Mouse (Mus musculus) CH12.LX (cell line): ENCODE measurements around the gene Pgf.

Experiments
- E2F4 ChIP-seq: IDR thresholded peaks from 2 replicates; pipeline ENCODE4 v1.6.1; 2011; ENCODE audit warnings: low read depth, low read length, improper control_type of control experiment; ENCODE audit not compliant: insufficient replicate concordance
- EP300 ChIP-seq: IDR thresholded peaks from 2 replicates; pipeline ENCODE4 v1.6.1; 2011; ENCODE audit warnings: low read length, improper control_type of control experiment
- MAX ChIP-seq: IDR thresholded peaks from 2 replicates; pipeline ENCODE4 v1.6.1; 2011; ENCODE audit warnings: low read length, improper control_type of control experiment
- MAZ ChIP-seq: IDR thresholded peaks from 2 replicates; pipeline ENCODE4 v1.6.1; 2012; ENCODE audit warnings: low read depth, mild to moderate bottlenecking, inconsistent platforms, low read length, improper control_type of control experiment, moderate library complexity
- RCOR1 ChIP-seq: conservative IDR thresholded peaks from 2 replicates; pipeline ENCODE4 v1.6.1; 2012; ENCODE audit warnings: low read depth, mild to moderate bottlenecking, inconsistent platforms, low read length, improper control_type of control experiment
- ZNF384 ChIP-seq: IDR thresholded peaks from 2 replicates; pipeline ENCODE4 v1.6.1; 2012; ENCODE audit warnings: low read depth, low read length, improper control_type of control experiment, inconsistent platforms

DNA sequence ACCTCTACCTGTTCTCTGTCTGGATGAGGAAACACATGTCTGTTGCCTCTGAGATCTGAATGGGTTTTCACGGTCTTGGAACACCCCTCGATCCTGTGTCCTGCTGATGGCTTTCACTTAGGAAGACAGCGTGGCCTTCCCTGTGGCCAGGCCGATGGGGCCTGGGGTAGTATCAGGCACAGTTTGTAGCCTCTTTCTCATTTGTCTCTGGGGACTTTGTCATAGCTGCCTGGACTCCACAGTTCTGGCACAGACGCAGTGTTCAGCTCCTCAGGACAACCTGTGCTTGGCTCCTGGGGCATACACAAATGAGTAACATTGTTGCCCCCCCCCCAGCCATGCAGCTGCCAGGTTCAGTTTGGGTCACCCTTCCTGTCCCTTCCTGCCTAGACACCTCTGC lies 17.5 kb upstream of the Pgf start:
- TF ChIP-seq ZNF384: no peak
- TF ChIP-seq MAX: no peak
- no peak for TF ChIP-seq MAZ
- TF ChIP-seq EP300: no peak
- TF ChIP-seq RCOR1: no peak
- no peak for TF ChIP-seq E2F4
